Mouse (Mus musculus) cerebellum, adult 11 months (tissue): ENCODE results near the gene Ndufaf3.
"Not testable (repeated sequence)": the region's sequence is repeated elsewhere in the genome, so short reads cannot be mapped to it uniquely, and the experiment has no call there.

ENCODE experiments used
- DNase-seq: peaks from one replicate; pipeline ENCODE4 v3.0.0; 2022

Ndufaf3 gene

DNA sequence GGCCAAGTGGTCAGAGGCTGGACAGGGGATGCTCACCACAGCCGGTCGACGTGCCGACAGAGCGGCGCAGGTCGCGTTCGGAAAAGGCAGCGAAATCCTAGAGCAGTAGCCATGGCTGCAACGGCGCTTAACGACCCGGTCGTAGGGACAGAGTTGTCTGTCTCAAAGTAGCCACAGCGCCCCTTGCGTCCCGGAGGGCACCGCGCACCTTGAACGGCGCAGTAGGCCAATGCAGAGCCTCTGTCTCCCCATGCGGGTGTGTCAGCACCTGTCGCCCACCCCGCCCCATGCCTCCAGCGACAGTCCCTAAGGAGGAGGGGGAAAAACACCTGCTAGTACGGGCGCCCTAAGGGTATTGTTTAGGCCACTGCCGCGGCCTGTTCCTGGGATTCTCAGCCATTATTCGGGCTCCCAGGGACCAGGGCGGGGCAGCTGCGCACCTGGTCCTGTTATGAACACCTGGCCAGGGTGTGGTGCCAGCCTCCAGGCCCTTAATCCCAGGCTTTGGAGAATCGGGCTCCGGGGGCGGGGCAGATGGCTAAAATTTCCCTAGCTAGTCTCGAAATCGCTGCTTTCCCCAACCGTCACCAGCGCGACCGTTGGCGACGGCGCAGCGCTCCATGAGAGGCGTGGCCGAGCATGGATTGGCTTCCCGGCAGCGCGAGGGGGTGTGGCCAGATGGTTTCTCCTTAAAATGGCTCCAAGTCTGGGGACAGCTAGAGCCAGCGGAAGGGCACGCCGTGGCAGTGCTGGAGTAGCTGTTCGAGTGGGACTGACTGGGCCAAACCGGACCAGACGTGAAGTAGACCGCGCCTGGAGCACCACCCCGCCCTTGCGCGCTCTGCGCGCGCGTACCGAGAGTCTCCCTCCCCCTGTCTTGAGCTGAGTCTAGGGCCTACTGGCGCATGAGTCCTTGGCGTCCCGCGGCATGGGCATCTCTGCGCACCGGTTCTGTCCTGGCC is at the start of gene Ndufaf3:
Gene Ndufaf3 (minus strand): TSS at position 620 of the 962 bp plus-strand sequence.
- peak; percentile 94 for DNase-seq

DNA sequence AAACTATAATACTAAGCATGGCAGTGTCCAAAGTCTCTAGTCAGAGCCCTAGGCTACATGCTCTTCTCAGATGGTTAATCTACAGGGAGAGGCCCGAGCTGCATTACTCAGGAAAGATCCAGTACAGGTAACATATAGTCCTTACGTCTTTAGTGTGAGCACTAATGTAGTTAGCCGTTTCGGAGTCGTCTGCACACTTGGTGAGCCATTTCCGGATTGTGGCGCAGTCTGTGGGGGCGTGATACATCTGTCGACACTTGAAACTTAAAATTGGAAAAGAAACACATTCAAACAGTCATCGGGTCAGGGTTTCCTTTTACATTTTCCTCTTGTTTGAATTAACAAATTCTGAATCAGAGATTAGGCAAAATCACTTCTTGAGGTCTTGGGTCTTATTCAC is 44.3 kb upstream of the Ndufaf3 start:
- no peak for DNase-seq

DNA sequence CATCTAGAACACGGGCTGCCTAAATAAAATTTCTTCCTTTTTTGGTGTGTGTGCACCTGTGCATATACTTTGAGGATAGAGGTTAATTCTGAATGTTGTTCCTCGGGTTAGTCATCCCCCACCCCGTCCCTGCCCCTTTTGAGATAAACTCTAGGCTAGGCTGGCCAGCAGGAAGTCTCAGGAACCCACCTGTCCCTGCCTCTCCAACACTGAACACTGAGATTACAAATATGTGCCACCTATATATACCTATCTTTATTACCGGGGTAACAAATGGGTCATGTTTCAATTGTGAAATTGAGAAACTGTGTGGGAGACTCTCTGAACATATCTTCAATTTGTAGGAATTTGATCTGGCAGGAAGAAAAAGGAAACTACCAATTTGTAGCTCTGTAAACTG is 41.7 kb upstream of the Ndufaf3 start:
- no peak for DNase-seq

DNA sequence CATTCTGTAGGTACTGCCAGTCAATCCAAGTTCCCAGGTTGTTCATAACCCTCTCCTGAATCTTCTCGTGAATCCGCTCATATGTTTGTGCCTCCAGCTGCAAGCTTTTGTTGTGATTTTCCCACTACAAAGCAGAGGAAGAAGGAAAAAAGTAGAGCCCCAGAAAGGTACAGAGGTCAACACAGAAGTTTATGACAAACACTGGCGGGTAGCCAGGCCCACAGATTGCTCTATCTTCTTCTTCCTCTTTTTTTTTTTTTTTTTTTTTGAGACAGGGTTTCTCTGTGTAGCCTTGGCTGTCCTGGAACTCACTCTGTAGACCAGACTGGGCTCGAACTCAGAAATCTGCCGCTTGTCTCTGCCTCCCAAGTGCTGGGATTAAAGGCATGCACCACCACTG is 40.7 kb upstream of the Ndufaf3 start:
- DNase-seq, result not testable (repeated sequence)

DNA sequence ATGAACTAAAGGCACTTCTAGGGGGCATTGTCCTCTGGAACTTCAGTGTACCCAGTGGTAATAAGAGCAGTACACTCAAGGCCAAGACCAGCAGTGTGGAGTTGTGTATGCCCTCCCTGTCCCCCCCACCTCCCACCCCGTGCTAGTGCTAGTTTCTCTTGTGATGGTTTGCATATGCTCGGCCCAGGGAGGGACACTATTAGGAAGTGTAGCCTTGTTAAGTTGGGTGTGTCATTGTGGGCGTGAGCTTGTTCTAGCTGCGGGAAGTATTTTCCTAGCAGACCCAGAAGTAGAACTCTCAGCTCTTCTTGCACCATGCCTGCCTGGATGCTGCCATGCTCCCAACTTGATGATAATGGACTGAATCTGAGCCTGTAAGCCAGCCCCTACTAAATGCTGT is 34.8 kb upstream of the Ndufaf3 start:
- DNase-seq, result no peak

DNA sequence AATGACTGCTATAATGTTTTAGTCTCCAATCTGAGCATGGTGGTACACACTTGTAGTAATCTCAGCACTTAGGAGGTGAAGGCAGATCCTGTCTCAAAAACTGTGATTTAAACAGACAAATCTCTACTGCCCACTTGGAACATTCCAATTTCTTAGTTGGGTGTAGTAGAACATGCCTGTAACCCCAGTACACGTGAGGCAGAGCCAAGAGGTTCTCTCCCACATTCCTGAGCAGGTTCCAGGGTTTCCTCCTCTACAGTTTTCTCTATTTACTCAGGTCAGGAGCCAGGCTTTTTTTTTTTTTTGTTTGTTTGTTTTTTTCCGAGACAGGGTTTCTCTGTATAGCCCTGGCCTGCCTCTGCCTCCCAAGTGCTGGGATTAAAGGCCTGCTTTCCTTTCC is 32.8 kb upstream of the Ndufaf3 start:
- DNase-seq, result no peak

DNA sequence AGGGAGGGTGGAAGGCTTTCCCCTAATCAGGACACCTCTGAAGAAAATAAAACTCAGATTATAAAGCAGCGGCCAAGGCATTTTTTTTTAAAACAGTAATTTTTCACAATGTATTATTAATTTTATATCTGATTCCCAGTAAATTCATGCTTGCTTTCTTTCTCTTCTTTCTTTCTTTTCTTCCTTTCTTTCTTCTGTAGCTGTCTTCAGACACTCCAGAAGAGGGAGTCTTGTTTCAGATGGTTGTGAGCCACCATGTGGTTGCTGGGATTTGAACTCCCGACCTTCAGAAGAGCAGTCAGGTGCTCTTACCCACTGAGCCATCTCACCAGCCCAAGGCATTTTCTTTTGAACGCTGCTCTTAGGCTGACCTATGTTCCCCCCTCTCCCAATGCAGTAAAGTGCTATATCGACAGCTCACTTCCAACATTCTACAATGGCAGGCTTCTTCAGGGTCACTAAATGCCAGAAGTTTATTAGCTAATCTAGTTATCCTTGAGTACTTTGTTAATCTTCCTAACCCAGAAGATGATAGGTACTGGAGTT is 31.9 kb upstream of the Ndufaf3 start:
- DNase-seq, result no peak

DNA sequence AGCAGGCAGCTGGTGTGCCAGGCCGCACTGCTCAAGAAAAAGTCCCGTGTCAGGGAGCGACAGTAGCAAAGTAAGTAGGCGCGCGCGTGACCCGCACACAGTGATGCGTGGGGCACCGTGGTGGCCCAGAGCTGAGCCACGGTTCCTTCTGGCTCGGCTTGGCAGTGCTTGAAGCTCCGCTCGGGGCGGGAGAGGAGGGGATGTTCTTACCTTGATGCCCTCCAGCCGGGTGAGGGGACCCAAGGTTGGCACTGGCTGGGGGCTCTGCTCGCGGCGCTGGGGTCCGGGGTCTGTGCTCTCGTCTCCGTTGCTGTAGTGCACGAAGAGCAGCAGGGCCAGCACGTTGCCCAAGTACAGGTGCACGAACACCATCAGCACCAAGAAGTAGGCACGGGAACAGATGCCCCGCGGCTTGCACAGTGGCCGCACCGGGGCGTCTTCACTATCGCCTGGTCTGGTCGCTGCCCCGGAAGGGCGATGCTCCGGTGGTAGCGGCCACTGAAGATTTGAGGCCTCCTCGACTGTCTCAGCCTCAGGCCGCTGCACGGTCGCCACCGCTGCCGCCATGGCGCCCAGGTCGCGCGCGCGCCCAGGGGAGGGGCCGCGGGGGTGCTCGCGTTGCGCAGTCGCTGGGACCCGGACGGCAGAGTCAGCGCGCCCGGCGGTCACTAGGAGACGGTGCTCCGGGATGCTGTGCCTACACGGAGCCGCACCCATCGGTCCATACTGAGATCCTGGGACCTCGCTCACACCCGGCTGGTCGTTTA is 29.9 kb upstream of the Ndufaf3 start, which contains the start of gene P4htm:
Gene P4htm (minus strand): TSS at position 670 of the 767 bp plus-strand sequence.
- DNase-seq, result peak; percentile 74

DNA sequence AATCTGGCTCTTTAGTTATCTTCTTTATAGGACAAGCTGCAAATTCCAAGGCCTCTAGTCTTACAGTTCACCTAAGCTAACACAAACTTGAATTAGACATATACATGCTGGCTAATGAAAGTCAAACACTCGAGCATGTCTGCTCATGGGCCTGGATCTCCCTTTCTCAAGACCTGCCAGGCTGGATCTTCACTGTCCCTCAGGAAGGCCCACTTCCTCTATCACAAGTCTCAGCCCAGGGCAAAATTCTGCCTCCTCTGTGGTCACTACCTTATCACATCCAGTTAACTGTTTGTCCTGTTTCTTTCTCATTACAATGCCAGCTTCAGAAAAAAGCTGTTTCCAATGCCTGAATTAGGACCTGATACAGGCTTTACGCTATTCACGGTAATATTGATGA is 27.1 kb upstream of the Ndufaf3 start:
- no peak for DNase-seq

DNA sequence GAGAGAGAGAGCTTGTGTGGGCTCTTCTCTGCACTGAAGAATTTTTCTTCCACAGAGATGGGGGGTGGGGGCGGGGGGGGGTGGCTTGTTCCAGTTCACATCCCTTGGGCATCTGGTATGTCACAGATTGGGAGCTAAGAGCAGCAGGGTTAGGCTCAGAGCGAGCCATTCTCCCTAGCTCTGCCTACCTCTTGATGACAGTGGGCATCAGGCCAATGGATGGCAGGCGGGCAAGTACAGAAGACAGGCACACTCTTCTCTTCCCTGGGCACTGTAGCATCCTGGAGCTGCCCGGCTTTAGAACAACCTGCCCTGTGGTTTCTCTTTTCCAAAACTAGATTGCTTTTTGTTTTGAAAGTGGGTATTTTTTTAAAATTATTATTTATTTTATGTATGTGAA is 24.2 kb upstream of the Ndufaf3 start:
- no peak for DNase-seq

DNA sequence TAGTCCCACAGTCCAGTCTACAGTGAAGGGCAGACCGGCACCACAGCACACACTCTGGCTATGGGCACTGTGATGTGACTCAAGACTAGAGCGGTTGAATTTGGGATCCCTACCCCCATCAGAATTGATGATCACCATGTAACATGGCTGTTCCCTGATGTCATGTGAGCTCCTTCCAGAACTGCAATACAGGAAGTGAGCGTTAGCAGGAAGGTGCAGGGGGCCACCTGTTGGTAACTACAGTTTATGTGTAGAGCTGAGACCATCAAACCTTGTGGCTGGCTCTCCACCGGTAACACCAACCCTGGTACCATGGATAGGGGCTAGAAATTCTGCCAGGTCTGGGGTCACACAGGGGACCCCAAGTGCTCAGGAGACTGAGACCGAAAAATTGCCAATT is 22.0 kb upstream of the Ndufaf3 start:
- no peak for DNase-seq

DNA sequence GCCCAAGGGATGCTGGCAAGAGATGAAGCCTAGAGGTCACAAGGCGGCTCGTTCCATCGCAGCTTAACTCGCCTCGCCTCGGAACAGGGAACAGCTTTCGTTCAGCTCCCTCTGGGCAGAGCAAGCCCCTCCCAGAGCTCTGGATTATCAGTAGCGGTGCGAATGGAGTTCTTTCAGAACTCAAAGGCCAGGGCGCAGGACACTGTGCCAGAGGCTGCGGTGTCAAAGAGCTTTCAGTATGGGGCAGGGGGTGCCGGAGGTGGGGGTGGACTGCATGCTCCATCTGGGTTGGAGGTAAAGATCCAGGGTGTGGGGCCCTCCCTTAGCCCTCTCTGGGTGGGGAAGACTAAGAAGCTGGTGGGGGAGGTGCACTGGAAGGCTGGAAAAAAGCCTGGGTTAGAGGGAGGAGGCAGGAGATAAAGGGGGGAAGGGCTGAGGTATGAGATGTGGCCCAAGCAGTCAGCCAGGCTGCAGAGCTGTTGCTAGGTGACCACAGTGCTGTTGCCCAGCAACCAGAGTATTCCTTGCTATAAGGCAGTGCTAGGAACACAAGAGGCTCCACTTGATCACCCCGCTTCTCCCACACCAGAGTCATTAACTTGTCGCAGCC is 20.4 kb upstream of the Ndufaf3 start:
- peak; percentile 47 for DNase-seq

DNA sequence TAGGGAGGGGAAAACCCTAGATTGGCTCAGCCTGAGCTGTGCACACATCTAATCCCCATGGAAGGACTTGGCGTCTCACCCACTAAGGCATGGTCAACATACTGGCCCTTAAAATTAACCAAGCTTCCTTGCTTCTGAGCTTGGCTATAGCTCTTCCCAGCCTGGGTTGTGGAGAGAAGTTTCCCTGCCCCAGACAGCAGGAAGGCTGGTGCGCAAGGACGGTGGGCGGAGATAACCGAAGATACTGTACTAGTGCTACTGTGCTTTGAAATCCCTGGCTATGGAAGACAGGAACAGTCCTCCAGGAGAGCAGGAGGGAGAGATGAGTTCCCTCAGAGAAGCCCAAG is 12.1 kb upstream of the Ndufaf3 start:
- DNase-seq, result no peak

DNA sequence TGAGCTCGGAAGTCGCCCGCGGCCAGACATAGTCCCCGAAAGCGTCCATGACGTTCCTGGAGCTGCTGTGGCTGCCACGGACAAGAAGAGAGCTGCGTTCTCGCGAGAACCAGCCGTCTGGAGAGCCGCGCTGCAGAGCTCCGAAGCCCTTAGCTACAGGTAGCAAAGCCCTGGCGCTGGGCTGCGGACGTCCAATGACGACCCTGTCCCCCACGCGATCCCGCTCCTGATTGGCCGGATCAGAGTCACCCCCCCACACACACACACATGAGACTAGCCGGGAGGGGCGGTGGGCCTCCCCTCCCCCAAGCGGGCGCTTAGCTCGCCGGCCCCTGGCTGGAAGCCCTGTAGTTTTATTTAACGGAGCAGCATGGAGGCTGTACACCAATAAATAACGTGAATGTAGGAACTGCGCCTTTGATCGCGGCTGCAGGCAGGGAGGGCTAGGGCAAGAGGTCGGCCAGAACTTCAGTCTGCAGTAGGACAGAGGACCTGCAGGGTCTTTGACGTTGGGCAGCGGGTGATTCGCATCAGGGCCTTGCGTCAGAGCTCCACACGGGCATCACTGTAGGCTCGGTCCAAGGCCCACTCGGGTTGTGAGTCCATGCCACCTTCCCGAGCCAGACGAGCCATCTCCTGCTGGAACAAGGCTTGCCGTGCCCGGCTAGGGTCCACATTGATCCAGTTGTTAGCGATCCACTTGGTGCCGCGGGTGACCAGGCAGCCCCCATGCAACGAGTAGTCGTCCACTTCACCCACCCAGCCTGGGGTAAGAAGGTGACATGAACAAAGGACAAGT is 11.5 kb upstream of the Ndufaf3 start, which contains the start of gene Wdr6:
Gene Wdr6 (minus strand): TSS at position 195 of the 799 bp plus-strand sequence.
- peak; percentile 90 for DNase-seq

DNA sequence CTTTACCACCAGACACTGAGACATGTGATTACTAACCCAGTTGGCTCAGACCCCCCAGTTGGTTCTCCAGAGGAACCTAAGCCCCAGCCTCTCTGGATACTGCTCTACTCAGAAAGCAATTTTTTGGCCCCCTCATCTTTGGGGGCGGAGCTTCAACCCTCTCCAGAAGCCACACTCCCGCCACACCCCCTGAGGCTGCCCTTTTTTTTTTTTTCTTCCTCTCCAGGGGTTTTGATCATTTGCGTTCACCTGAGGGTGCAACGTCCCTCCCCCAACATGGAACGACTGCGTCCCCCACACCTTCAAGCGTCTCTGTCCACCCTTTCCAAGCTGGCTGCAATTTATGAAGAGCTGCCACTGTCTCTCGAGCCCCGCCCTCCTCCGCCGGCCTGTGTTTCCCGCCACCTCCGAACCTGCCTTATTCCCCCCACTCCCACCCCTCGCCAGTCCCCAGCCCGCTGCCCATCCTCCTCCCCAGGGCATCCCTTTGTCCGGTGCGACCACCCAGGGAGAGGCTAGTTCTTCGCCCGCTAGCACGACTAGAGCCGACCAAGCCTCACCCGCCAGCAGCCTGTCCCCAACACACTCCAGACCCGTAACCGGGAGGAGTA is 10.8 kb upstream of the Ndufaf3 start:
- DNase-seq, result peak; percentile 61

DNA sequence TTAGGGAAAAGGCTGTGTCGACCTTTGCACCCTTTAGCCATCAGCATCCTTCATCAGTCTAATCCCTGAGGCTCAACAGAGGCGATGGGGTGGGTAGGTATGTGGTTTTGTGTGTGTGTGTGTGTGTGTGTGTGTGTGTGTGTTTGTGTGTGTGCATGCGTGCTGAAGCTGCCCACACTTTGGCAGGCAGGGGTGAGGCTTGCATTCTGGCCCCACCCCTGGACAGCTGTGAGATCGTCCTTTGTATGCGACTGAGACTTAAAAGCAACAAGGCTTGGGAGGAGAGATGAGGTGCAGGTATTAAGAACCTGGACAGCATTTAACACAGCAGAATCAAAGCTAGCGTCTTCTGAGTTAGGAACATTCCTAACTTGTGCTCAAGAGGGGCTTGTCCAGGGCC is 9.8 kb upstream of the Ndufaf3 start:
- no peak for DNase-seq

DNA sequence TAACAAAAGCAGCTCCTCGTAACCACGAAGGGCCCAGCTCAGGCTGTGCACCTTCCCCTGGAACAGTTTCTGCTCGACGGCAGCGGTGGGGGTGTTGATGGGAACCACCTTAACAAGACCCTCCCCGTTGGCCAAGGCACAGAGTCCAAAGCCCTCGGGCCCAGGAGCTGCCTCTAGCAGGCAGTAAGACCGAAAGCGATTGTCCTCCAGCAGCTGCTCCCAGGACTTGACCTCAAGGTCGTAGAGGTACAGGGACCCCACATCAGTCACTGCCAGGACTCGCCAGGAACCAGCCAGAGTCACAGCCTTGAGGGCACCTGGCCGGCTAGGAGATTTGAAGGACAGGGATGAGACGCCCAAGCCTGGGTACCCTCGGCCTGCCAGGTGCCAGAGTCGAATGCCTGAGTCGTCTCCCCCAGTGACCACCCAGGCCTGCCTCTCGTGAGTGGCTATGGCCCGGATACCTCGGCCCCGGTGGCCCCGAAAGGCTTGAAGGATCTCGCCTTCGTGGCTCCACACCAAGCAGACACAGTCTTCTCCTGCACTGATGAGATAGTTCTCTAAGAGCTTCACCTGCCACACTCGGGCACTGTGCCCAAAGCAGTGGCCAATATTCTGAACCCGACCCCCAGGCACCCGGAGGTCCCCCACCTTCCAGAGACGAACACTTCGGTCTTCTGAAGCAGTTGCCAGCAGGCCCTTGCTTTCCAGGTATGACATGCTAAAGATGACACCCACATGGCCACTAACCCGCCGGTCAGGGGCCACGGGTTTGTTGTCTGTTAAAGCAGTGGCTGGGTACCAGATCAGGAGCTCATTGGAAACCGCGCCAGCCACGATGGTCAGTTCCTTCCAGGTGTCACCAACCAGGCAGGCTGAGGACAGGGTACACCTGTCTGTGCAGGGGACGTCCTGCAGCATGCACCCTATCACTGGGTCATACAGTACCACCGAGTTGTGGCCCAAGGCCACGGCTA is 8.4 kb upstream of the Ndufaf3 start:
- peak; percentile 35 for DNase-seq

DNA sequence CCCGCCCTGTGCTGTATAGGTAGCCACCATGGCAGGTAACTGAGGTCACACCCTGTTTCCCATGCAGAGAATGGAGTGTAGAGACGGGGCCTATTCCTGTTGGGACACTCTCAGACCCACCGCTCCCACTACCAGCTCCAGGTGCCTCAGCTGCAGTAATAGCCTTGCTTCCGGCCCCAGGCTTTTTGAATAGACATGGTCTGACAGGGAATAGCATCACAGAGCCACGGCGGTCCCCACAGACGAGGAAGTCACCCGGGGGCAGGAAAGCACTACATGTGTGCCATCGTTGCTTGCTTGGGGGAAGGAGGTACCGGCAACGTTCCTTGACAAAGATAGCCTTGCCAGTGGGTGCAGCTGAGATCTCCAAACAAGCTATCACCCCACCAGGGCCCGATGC is 7.7 kb upstream of the Ndufaf3 start:
- DNase-seq, result no peak

DNA sequence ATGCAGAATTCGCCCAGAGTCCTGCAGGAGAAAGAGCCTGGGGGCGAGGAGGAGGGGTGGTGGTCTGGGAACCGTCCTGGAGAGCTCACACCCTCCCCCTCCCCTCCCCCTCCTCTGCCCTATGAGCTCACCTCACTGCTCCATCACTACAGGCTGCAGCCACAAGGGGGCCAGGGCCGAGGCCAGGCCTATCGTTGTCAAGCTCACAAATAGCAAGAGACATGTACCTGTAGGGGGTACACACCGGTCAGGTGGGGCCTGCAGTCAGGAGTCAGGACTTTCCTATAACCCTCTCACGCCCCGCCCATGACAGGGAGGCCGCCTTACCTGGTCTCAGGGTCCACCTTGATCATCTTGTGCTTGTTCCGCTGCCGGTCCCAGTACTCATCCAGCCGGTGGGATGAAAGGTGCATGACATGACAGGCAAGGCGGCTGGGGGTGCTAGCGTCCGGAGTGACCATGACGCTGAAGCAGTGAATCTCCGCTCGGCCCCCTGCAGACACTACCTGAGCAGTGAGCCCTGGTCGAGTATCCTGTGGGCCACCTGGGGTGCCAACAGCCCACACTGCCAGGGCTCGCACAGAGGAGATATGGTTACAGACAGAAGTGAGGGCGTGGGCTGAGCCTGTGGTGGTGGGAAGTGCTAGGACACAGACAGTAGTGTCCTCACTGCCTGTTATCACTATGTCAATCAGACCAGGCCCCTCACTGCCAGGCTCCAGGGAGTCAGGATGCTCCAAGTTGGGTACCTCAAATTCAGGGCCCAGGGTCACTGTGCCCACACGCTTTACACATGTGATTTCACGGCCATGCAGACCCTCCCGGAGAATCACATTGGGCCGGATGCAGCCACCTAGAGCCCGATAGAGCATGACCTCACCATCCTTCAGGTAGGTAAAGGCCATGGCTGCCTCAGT is 6.8 kb upstream of the Ndufaf3 start:
- DNase-seq, result peak; percentile 60
